Mouse (Mus musculus) embryo, embryonic 11 days (tissue): ENCODE data around the gene Zscan20.
A peak's percentile ranks its signal among the peaks of the same experiment; 100 is the strongest.
"Not testable (repeated sequence)": the region's sequence is repeated elsewhere in the genome, so short reads cannot be mapped to it uniquely, and the experiment has no call there.

Experiments used
- DNase-seq: peaks from one replicate; pipeline ENCODE4 v3.0.0-alpha.2; 2015

Zscan20 gene

GRCm38 (mm10) chr4:128613326-128613725 lies 3.4 kb upstream of the Zscan20 start:
- peak; percentile 81 for DNase-seq

GRCm38 (mm10) chr4:128611726-128612125 lies 1.8 kb upstream of the Zscan20 start:
- not testable (repeated sequence) for DNase-seq

- DNase-seq: peak; percentile 21
Observed at GRCm38 (mm10) chr4:128610706-128611105, 808 bp upstream of the Zscan20 start.

- DNase-seq: no peak
Observed at GRCm38 (mm10) chr4:128609276-128609924, 498 bp downstream of the Zscan20 start.

DNA sequence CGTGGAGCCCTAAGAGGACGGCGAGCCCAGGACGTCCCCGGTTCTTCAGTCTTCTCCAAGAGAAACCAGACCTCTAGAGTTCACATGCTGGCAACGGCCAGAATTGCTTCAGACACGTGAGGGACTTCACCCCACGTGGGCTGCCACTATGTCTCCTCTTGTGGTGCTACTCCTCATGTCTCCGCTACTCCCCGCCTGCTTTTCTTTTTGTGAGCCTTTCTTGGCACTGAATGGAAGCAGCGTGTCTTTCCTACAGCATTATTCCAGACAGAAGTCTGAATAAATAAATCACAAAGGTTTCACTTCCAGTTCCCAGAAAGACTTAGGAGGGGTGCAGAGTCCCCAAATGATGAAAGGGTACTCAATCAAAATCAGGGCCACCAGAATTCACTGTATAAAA lies 2.2 kb downstream of the Zscan20 start:
- DNase-seq: no peak

GRCm38 (mm10) chr4:128606586-128606985 lies 3.3 kb downstream of the Zscan20 start:
- DNase-seq: no peak

- no peak for DNase-seq
Observed at GRCm38 (mm10) chr4:128597801-128598560, 11.9 kb downstream of the Zscan20 start.

DNA sequence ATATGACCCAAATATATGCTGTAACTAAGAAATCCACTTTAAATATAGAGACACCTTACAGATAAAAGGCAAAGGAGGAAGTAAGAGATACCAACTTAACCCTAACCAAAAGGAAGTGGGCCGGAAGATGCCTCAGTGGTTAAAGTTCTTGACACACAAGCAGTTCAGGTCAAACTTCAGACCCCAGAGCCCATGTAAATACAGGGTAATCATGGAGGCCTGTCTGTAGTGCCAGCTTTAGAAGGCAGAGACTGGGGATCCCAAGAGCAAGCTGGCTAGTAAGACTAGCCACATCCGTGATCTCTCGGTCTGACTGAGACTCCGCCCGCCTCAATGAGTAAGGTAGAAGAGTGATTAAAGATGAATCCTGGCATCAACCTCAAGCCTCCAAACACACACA lies 15.8 kb downstream of the Zscan20 start:
- no peak for DNase-seq

DNA sequence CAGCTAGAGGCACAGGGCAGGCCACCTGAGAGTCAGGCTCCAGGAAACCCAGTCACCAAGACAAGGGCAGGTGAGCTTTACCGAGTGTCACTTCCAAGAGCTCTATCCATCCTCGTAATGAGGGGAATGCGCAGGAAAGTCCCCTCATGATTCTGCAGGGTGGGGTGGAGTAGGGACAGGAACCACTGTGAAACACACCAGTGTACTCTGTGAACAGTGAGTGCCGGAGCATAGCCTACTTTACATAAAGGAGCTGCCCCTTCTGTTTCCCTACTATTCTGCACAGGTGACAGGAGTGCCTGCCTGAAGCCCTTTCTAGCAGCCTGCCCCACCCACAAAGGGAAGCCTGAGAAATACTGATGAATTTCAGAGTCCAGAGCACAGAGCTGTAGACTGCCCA lies 16.6 kb downstream of the Zscan20 start:
- no peak for DNase-seq

DNA sequence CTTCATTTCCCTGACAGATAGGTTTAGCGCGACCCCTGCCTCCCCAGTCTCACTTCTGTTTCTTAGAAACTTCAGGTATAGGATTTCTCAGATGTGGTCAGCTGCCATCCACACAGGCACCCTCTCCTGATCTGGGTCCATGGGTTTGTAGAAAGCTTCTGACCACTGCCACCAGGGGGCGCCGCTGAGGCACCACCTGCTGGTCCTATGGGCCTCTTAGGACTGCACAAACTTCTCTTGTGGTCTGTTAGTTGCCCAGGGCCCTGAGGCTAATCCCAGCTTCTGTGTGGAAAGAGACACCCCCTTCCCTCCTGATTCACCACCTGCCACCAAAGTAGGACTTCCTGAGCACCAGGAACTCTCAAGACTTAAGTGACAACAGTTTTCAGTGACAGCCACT lies 30.7 kb downstream of the Zscan20 start:
- no peak for DNase-seq

DNA sequence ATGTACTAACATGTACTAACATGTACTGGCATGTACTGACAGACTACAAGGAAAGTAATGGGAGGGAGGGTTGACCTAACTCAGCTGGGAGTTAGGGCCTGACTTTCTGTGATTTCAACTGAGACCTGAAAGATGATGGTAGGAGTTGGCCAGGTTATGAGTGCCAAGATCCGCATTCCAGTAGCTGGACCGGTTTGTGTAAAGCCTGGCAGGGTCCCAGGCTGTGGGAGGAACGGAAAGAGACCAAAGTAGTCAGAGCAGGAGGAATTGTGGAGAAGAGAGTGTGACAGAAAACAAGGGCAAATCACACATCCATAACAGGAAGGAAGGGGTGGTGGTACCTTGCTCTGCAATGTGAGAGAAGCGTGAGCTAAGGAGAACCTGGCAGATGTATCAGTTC lies 34.1 kb downstream of the Zscan20 start:
- no peak for DNase-seq

- peak; percentile 11 for DNase-seq
Observed at GRCm38 (mm10) chr4:128560327-128560726, 49.6 kb downstream of the Zscan20 start.

DNA sequence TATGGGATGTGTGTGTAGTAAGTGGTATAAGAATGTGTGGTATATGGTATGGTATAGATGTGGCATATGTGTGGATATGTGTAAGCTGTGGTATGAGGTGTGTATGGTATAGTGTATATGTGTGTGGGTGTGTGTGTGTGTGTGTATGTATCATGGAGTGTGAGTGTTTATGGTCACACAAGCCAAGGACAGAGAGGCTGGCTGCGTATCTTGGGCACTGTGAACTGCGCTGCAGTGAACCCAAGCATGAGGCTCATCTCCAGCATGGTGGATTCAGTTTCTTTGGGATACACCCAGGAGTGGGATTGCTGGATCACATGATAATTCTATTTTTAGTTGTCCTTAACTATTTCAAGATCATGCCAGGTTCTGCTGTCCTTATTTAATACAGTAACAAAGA lies 55.7 kb downstream of the Zscan20 start:
- DNase-seq: no peak

DNA sequence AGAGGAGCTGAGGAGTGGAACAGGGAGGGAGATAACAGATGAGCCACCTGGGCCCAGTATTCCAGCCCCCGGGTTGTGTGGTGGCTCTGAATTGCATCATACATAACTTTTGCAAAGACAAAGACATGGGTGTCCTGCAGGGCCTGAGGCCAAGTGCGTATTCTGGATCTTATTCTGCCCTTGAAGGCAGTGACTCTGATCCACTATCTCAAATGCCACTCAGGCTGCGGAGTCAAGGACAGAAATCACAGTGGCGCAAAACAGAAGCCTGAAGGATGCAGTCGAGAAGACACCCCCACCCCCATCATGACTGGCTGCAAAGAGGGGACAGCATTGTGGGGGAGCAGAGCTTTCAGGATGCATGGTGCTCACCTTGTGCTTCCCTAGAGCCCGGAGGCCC lies 59.1 kb downstream of the Zscan20 start:
- DNase-seq: no peak

DNA sequence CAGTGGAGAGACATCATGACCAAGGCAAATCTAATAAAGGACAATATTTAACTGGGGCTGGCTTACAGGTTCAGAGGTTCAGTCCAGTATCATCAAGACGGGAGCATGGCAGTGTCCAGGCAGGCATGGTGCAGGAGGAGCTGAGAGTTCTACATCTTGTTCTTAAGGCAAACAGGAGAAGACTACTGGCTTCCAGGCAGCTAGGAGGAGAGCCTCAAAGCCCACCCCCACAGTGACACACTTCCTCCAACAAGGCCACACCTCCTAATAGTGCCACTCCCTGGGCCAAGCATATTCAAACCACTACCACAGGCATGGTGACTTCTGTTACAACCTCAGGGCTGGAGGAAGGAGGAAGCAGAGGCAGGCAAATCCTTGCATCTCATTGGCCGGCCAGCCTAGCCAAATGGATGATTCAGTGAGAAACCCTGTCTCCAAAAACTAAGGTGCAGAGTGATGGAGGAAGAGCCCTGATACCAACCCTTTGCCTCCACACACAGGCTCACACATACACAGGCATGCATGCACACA lies 65.9 kb downstream of the Zscan20 start:
- not testable (repeated sequence) for DNase-seq

DNA sequence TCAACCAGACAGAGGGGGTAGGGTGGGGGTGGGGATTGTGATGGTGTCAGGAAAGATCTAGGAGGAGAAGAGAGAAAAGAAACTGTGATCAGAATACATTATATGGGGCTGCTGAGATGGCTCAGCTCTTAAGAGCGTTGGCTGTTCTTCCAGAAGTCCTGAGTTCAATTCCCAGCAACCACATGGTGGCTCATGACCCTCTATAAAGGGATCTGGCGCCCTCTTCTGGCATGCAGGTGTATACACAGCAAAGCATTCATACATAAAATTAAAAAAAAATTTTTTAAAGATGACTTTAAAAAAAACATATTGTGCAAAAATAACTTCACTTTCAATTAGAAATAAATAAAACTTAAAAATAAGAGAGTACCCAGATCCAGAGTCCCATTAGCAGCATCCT lies 66.5 kb downstream of the Zscan20 start:
- peak; percentile 49 for DNase-seq
